Mouse (Mus musculus): ENCODE results near the gene Tns4. TPM values are rescaled to one million over a fixed set of nuclear protein-coding genes. Genes with fewer than 3 reads are reported as not detected.

Tns4 gene
- polyA plus RNA-seq, 1 experiment from 2014 or later, result 0.73 TPM

GRCm38 (mm10) chr11:99090391-99090790 lies 1.3 kb upstream of the Tns4 start:
- 94% methylated on average over 8 of the region's 8 CpGs for WGBS
- Histone ChIP-seq H3K27me3 (no peaks in the 10 kb centered on the region), H3K4me3 (replicated peaks) (no peak overlapping the region), H3K9me3 (peaks cover 5% of the 10 kb centered on the region; the same call in 1 of the 2 replicates), H3K4me1 (replicated peaks) (peaks cover 19% of the 10 kb centered on the region), H3K27ac (no peak overlapping the region), H3K9ac (replicated peaks) (no peak overlapping the region), H3K4me2 (no peak overlapping the region), H3K36me3 (no peaks in the 10 kb centered on the region)
- no peak for ATAC-seq (ENCODE audit: insufficient number of reproducible peaks, insufficient read depth, low FRiP score, low TSS enrichment, low read depth)

DNA sequence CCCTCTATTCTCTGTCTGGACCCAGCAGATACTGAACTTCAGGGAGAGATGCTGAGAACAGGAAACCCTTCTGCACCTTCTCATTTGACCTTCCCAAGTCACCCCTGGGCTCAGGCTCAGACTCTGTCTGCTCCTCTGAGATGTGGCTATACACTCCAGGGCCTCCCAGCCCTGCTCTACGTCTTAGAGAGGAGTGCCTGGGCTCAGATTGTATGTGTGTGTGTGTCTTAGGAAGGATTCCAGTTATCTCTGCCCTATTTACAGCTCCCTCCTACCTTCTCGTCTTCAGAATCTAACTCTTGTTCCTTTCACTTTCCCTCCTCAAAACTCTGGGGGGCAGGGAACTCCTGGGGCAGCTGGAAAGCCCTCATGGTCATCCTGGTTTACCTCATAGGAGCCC lies 620 bp downstream of the Tns4 start:
- Histone ChIP-seq H3K4me2 (no peak overlapping the region), H3K27me3 (no peaks in the 10 kb centered on the region), H3K9me3 (no peaks in the 10 kb centered on the region), H3K4me1 (replicated peaks) (peaks cover 20% of the 10 kb centered on the region), H3K27ac (0 out of 2 replicates have a peak overlapping the region, but pooled peaks have one; percentile 41), H3K4me3 (replicated peaks) (no peak overlapping the region), H3K36me3 (no peaks in the 10 kb centered on the region), H3K9ac (replicated peaks) (no peak overlapping the region)
- no peak for ATAC-seq (ENCODE audit: insufficient number of reproducible peaks, insufficient read depth, low FRiP score, low TSS enrichment, low read depth)
- WGBS, result 64% methylated on average over 2 of the region's 2 CpGs

DNA sequence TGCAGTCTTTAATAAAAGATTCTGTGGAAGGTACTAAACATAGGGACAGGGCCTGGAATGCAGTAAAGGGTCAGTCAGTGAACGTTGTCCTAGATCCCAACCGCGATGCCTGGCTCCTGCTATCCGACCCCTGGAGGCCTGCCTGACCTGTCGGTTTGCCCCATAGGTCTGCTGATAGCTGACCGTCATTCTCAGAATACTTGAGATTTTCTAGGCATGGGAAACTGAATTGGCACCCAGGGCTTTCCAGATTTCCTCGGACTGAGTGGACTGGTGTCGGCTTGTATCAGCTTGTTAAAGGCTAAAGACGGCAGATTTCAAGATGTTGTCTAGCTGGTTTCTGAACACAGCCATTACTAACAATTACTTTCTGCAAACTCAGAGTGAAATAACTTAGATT lies 4.7 kb downstream of the Tns4 start:
- 72% methylated on average over 9 of the region's 9 CpGs for WGBS
- no peak for ATAC-seq (ENCODE audit: insufficient number of reproducible peaks, insufficient read depth, low FRiP score, low TSS enrichment, low read depth)
- no peaks in the 10 kb centered on the region for H3K9me3 ChIP-seq

DNA sequence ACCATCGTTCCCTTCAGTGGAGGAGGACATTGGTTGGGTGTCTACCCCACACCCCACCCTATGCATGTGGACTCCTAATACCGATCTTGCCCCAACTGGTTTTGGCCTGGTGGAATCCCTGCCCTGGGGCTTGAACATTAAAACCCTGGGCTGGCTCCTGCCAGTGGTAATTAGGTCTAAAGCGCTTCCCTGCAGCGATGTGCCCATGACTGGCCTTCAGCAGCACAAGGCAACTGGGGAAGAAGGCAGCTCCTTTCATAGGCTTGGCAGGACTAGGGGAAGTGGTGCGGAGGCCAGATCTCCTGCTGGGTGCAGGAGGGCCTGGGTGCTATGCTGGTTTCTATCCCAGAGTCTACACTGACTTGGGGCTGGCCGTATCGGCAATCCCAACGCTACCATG lies 5.6 kb downstream of the Tns4 start:
- H3K27me3 ChIP-seq, result no peaks in the 10 kb centered on the region
- peaks cover 55% of the 10 kb centered on the region for H3K4me1 ChIP-seq (replicated peaks)
- no peak overlapping the region for H3K9ac ChIP-seq (replicated peaks)
- H3K9me3 ChIP-seq, result no peaks in the 10 kb centered on the region
- 78% methylated on average over 8 of the region's 8 CpGs for WGBS
- no peak overlapping the region for H3K4me2 ChIP-seq
- no peak overlapping the region for H3K4me3 ChIP-seq (replicated peaks)
- no peak for ATAC-seq (ENCODE audit: insufficient number of reproducible peaks, insufficient read depth, low FRiP score, low TSS enrichment, low read depth)
- H3K27ac ChIP-seq, result peak overlapping the region; percentile 92
- H3K36me3 ChIP-seq, result no peaks in the 10 kb centered on the region

More for the DNA sequence above, 4.7 kb downstream of the Tns4 start:
- H3K4me3 ChIP-seq (replicated peaks), result no peak overlapping the region
- no peak overlapping the region; the same call in 1 of the 2 replicates for H3K27ac ChIP-seq
- no peak overlapping the region for H3K9ac ChIP-seq (replicated peaks)
- H3K4me2 ChIP-seq, result no peak overlapping the region
- H3K36me3 ChIP-seq, result no peaks in the 10 kb centered on the region
- H3K27me3 ChIP-seq, result no peaks in the 10 kb centered on the region
- peaks cover 55% of the 10 kb centered on the region for H3K4me1 ChIP-seq (replicated peaks)

DNA sequence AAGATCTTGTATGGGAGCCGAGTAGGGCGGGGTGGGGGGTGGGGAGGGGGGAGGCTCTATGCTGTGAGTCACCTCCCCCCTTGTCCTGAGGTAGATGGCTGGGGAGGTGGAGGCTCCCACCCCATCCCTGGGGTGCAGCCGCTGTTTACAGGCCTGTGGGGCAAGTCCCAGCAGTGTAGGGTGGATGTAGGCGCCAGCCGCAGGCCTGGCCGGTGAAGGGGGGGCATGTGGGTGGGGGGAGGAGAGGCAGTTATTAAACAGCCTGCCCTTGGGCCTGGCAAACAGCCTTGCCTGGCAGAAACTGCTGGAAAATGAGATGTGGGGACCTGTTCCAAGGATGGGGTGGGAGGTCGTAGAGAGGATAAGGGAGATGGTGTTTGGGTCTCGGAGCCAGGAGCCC lies 7.0 kb downstream of the Tns4 start:
- Histone ChIP-seq H3K9ac (replicated peaks) (no peak overlapping the region; the same call in 1 of the 2 replicates), H3K4me2 (peak overlapping the region; percentile 21; the same call in 1 of the 2 replicates), H3K4me1 (replicated peaks) (peaks cover 61% of the 10 kb centered on the region), H3K27me3 (no peaks in the 10 kb centered on the region), H3K9me3 (no peaks in the 10 kb centered on the region), H3K4me3 (replicated peaks) (no peak overlapping the region), H3K27ac (peak overlapping the region; percentile 92), H3K36me3 (no peaks in the 10 kb centered on the region)
- 30% methylated on average over 8 of the region's 8 CpGs for WGBS
- ATAC-seq (ENCODE audit: insufficient number of reproducible peaks, insufficient read depth, low FRiP score, low TSS enrichment, low read depth), result peak; percentile 71; the same call in 1 of the 2 replicates

GRCm38 (mm10) chr11:99081566-99081965 lies 7.5 kb downstream of the Tns4 start:
- Histone ChIP-seq H3K9ac (replicated peaks) (no peak overlapping the region), H3K4me3 (replicated peaks) (no peak overlapping the region), H3K4me1 (replicated peaks) (peaks cover 61% of the 10 kb centered on the region), H3K36me3 (no peaks in the 10 kb centered on the region), H3K9me3 (no peaks in the 10 kb centered on the region), H3K27me3 (no peaks in the 10 kb centered on the region), H3K4me2 (0 out of 2 replicates have a peak overlapping the region, but pooled peaks have one; percentile 8), H3K27ac (peak overlapping the region; percentile 92)
- no peak for ATAC-seq (ENCODE audit: insufficient number of reproducible peaks, insufficient read depth, low FRiP score, low TSS enrichment, low read depth)
- 54% methylated on average over 3 of the region's 3 CpGs for WGBS

GRCm38 (mm10) chr11:99080902-99081543 lies 8.1 kb downstream of the Tns4 start:
- Histone ChIP-seq H3K27me3 (no peaks in the 10 kb centered on the region), H3K9me3 (no peaks in the 10 kb centered on the region), H3K27ac (peak overlapping the region; percentile 92), H3K9ac (replicated peaks) (no peak overlapping the region), H3K36me3 (no peaks in the 10 kb centered on the region), H3K4me3 (replicated peaks) (no peak overlapping the region), H3K4me2 (no peak overlapping the region), H3K4me1 (replicated peaks) (peaks cover 61% of the 10 kb centered on the region)
- 85% methylated on average over 9 of the region's 9 CpGs for WGBS
- ATAC-seq (ENCODE audit: insufficient number of reproducible peaks, insufficient read depth, low FRiP score, low TSS enrichment, low read depth), result no peak

- H3K27me3 ChIP-seq, result no peaks in the 10 kb centered on the region
- no peaks in the 10 kb centered on the region for H3K36me3 ChIP-seq
- no peak for ATAC-seq (ENCODE audit: insufficient number of reproducible peaks, insufficient read depth, low FRiP score, low TSS enrichment, low read depth)
- no peaks in the 10 kb centered on the region for H3K9me3 ChIP-seq
- 57% methylated on average over 8 of the region's 8 CpGs for WGBS
- no peak overlapping the region for H3K4me3 ChIP-seq (replicated peaks)
- H3K4me2 ChIP-seq, result no peak overlapping the region
- H3K9ac ChIP-seq (replicated peaks), result no peak overlapping the region
- peak overlapping the region; percentile 89 for H3K27ac ChIP-seq
- peaks cover 77% of the 10 kb centered on the region for H3K4me1 ChIP-seq (replicated peaks)
Observed at GRCm38 (mm10) chr11:99077869-99078268, 11.2 kb downstream of the Tns4 start.

DNA sequence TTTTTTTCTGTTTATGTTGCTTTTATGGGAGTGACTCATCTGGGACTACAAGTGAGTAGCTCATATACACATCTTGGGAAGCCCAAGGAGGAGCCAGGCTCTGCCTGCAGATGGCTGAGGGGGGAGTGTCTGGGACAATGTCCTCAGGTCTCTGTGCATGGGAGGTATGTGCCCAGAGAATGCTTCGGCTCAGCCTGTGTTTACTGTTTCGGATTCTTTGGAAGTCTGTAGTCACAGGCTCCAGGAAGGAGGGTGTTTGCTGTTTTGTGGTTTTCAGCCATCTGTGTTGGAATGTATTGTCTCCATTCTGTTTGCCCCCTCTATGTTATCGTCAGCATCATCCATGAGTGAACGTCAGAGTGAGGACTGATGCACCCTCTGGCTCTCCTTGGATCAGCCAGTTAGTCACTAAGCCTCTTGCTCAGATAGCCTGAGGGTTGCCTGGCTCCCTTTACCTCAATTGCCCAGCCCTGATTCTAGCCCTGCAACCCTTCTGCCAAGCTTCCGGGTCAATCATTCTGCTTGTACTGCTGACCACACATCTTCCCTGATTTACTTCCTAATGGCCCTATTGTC lies 12.3 kb downstream of the Tns4 start:
- peak overlapping the region; percentile 9; the same call in 1 of the 2 replicates for H3K27ac ChIP-seq
- no peaks in the 10 kb centered on the region for H3K9me3 ChIP-seq
- WGBS, result 76% methylated on average over 5 of the region's 5 CpGs
- no peak overlapping the region for H3K9ac ChIP-seq (replicated peaks)
- H3K4me2 ChIP-seq, result no peak overlapping the region
- H3K36me3 ChIP-seq, result no peaks in the 10 kb centered on the region
- peaks cover 77% of the 10 kb centered on the region for H3K4me1 ChIP-seq (replicated peaks)
- H3K4me3 ChIP-seq (replicated peaks), result no peak overlapping the region
- ATAC-seq (ENCODE audit: insufficient number of reproducible peaks, insufficient read depth, low FRiP score, low TSS enrichment, low read depth), result no peak
- no peaks in the 10 kb centered on the region for H3K27me3 ChIP-seq

DNA sequence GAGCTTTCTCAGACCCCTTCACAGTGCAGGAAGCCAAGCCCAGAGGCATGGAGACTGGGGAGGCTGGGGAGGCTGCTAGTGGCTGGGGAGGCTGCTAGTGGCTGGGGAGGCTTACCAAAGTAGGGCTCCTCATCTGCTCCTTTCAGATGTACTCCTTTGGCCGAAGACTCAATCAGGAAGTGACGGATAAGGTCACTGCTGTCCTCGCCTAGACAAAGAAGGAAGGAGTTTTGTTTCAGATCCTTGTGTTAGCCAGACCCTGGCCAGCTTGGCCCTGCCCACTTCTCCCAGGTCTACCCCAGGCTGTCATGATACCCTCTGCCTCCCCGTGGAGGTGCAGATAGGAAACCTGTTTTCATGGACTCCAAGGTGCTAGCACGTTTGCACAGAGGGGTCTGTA lies 15.3 kb downstream of the Tns4 start:
- H3K27ac ChIP-seq, result peak overlapping the region; percentile 91
- H3K9me3 ChIP-seq, result no peaks in the 10 kb centered on the region
- ATAC-seq (ENCODE audit: insufficient number of reproducible peaks, insufficient read depth, low FRiP score, low TSS enrichment, low read depth), result no peak
- WGBS, result 50% methylated on average over 5 of the region's 5 CpGs
- peaks cover 72% of the 10 kb centered on the region for H3K4me1 ChIP-seq (replicated peaks)
- H3K9ac ChIP-seq (replicated peaks), result no peak overlapping the region
- H3K4me2 ChIP-seq, result no peak overlapping the region
- no peaks in the 10 kb centered on the region for H3K36me3 ChIP-seq
- H3K4me3 ChIP-seq (replicated peaks), result no peak overlapping the region
- no peaks in the 10 kb centered on the region for H3K27me3 ChIP-seq

DNA sequence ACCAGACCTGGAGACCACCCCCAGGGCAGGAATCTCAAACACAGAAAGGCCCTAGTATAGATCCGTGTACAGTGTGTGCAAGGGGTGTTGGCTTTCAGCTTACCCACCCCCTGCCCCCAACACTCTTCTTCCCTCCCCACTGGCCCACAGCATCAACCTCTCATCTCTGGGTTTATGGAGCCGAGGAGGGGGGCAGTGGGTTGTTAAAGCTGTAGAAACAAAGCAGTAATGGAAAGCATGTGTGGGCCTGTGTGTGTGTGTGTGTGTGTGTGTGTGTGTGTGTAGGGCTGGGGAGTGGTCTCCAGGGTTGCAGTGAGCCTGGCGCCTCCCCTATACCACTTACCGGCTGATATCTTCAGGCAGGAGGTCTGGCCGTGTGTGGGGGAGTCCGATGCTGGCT lies 17.2 kb downstream of the Tns4 start:
- ATAC-seq (ENCODE audit: insufficient number of reproducible peaks, insufficient read depth, low FRiP score, low TSS enrichment, low read depth), result peak; percentile 94
- peaks cover 62% of the 10 kb centered on the region for H3K4me1 ChIP-seq (replicated peaks)
- no peaks in the 10 kb centered on the region for H3K36me3 ChIP-seq
- H3K4me2 ChIP-seq, result peak overlapping the region; percentile 33
- 1% methylated on average over 6 of the region's 6 CpGs for WGBS
- H3K27ac ChIP-seq, result peak overlapping the region; percentile 91
- H3K9ac ChIP-seq (replicated peaks), result peak overlapping the region; percentile 28; the same call in 1 of the 2 replicates
- H3K9me3 ChIP-seq, result no peaks in the 10 kb centered on the region
- H3K4me3 ChIP-seq (replicated peaks), result 0 out of 2 replicates have a peak overlapping the region, but pooled peaks have one; percentile 2
- H3K27me3 ChIP-seq, result no peaks in the 10 kb centered on the region
